Mouse (Mus musculus): Measurements from ENCODE around the gene Scg5. TPM values are rescaled to one million over a fixed set of nuclear protein-coding genes. Genes with fewer than 3 reads are reported as not detected.

Gene Scg5
- polyA plus RNA-seq, 1 experiment from 2014 or later, result 17.5 TPM

DNA sequence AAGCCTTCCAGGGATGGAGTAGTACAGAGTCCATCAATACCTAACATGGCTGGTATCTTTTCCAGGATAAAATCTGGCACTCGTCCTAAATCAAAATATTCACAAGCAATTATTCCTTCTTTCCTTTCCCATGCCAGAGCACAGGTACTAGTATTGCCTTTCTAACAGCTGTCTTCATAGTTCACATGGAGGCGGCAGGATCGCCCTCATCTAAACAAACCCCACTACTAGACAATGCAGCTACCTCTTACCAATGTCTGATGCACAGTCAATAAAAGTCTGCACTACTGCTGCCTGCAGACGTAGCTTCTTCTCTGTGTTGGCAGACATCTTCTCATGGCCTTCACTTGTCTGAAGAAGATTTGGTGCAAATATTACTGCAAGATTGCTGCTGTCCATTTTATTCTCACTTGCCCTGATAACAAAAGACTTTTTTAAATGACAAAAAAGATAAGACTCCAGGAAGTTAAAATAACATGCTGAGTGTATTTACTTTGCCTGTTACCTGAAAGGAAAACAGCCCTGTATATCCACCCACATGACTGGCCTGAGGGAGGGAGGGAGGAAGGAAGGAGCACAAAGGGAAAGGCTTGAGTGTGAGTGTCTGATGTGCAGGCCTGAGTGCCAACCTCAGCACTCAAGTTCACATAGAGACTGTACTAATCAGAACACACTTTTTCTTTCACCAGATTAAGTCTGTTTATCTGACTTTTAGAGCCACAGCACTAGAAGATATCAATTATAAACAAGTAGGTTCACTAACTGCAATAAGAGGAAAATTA lies 12.9 kb upstream of the Scg5 start:
- Histone ChIP-seq H3K9me3 (ENCODE audit: control insufficient read depth, low read length) (no peaks in the 10 kb centered on the region), H3K4me3 (ENCODE audit: low read depth, low read length) (no peak overlapping the region), H3K27ac (ENCODE audit: low read depth) (no peak overlapping the region), H3K4me1 (replicated peaks; ENCODE audit: control insufficient read depth, insufficient read depth, low read length) (peaks cover 16% of the 10 kb centered on the region), H3K9ac (ENCODE audit: low read length) (no peak overlapping the region), H3K4me2 (ENCODE audit: low read length) (no peak overlapping the region), H3K27me3 (replicated peaks; ENCODE audit: control insufficient read depth, insufficient read depth, low read length) (no peaks in the 10 kb centered on the region), H3K36me3 (ENCODE audit: control insufficient read depth, insufficient read depth, low read length) (peaks cover 73% of the 10 kb centered on the region)
- WGBS, result 84% methylated on average over 4 of the region's 4 CpGs
- DNase-seq (ENCODE audit: low spot score) (no peak), ATAC-seq (replicated peaks; ENCODE audit: low FRiP score, low TSS enrichment, low read depth) (no peak)

DNA sequence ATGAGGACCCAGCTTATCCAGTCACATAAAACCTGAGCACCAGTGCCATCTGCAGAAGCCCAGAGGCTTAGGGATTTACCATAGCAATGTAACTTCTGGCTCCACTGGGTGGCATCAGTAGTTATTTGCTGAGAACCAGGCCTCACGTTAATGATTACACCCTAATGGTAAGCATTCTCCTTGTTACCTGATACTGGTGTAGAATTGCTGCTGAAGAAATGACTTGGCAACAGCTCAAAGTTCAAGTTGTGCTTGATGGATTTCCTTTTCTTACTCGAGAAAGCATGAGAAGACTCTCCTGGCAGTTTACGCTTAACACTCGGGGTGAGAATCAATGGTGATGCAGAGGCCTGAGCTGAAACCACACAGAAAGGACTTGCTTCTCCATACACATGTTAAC lies 10.6 kb upstream of the Scg5 start:
- Histone ChIP-seq H3K27me3 (replicated peaks; ENCODE audit: control insufficient read depth, insufficient read depth, low read length) (no peaks in the 10 kb centered on the region), H3K4me2 (ENCODE audit: low read length) (no peak overlapping the region), H3K9ac (ENCODE audit: low read length) (no peak overlapping the region), H3K36me3 (ENCODE audit: control insufficient read depth, insufficient read depth, low read length) (peaks cover 88% of the 10 kb centered on the region), H3K4me1 (replicated peaks; ENCODE audit: control insufficient read depth, insufficient read depth, low read length) (no peaks in the 10 kb centered on the region), H3K4me3 (ENCODE audit: low read depth, low read length) (no peak overlapping the region), H3K27ac (ENCODE audit: low read depth) (no peak overlapping the region), H3K9me3 (ENCODE audit: control insufficient read depth, low read length) (no peaks in the 10 kb centered on the region)
- 52% methylated on average over 4 of the region's 4 CpGs for WGBS
- peak; percentile 50 for DNase-seq (ENCODE audit: low spot score)
- peak; percentile 82 for ATAC-seq (replicated peaks; ENCODE audit: low FRiP score, low TSS enrichment, low read depth)

DNA sequence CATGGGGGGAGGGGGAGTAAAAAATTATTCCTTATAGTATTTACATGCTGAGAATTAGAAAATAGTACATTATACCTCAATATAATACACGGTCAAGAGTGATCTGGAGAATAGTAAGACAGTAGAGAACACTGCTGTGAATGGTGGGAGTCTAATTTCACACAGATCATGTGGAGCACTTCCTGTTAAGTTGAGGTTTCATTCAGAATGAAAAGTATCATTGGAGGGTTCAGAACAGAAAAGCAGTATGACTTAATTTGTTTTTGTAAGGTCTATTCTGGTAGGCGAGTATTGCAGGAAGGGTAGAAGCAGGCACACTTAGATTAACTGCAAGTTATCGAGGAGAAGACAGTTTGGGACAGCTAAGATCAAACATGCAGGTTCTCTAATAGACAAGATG lies 6.3 kb upstream of the Scg5 start:
- Histone ChIP-seq H3K9ac (ENCODE audit: low read length) (no peak overlapping the region), H3K4me2 (ENCODE audit: low read length) (no peak overlapping the region), H3K27me3 (replicated peaks; ENCODE audit: control insufficient read depth, insufficient read depth, low read length) (no peaks in the 10 kb centered on the region), H3K27ac (ENCODE audit: low read depth) (no peak overlapping the region), H3K4me3 (ENCODE audit: low read depth, low read length) (no peak overlapping the region), H3K4me1 (replicated peaks; ENCODE audit: control insufficient read depth, insufficient read depth, low read length) (no peaks in the 10 kb centered on the region), H3K36me3 (ENCODE audit: control insufficient read depth, insufficient read depth, low read length) (peaks cover 83% of the 10 kb centered on the region), H3K9me3 (ENCODE audit: control insufficient read depth, low read length) (no peaks in the 10 kb centered on the region)
- ATAC-seq (replicated peaks; ENCODE audit: low FRiP score, low TSS enrichment, low read depth), result no peak
- no peak for DNase-seq (ENCODE audit: low spot score)
- WGBS, result 88% methylated on average over 3 of the region's 3 CpGs

DNA sequence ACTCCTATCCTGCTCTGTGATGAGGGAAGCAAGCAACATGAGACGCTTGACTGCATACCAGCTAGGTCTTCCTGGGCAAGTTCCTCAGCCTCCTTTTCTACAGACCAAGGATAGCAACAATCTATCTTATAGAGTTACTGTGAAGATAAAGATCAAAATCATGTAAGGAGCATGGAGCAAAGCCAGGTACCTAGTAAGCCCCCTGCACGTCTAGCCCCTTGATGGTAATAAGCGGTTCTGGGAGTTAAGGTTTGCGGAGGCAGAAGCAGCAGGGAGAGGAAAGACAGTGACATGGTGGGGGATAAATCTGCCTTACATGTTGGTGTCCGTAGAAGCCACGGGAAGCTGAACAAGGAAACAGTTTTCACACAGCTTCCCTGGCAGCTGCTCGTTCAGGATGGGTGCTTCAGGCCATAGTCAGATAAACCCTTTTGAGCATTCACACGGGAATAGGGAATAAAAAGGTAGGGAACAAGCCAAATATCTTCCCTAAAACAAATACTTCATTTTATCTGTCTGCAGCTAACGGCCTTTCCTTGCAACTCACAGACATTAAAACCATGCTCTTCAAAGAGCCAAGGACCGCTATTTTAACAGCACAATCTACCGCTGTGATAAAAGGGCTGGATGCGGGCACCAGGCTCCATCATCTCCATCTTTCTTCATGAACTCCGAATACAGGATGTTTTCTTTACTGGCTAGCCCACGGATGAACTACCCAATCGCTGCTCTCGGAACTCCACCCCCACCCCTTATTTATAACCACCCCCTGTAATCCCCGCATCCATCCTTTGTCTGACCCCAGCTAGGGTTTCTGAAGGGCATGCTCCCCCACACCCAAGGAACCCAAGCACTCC lies 607 bp downstream of the Scg5 start:
- ATAC-seq (replicated peaks; ENCODE audit: low FRiP score, low TSS enrichment, low read depth) (peak; percentile 70), DNase-seq (ENCODE audit: low spot score) (peak; percentile 46)
- H3K4me2 ChIP-seq (ENCODE audit: low read length), result peak overlapping the region; percentile 37
- WGBS, result 16% methylated on average over 17 of the region's 17 CpGs
- no peaks in the 10 kb centered on the region for H3K27me3 ChIP-seq (replicated peaks; ENCODE audit: control insufficient read depth, insufficient read depth, low read length)
- H3K9ac ChIP-seq (ENCODE audit: low read length), result no peak overlapping the region; the same call in 1 of the 2 replicates
- peak overlapping the region; percentile 17 for H3K4me3 ChIP-seq (ENCODE audit: low read depth, low read length)
- H3K9me3 ChIP-seq (ENCODE audit: control insufficient read depth, low read length), result no peaks in the 10 kb centered on the region
- H3K27ac ChIP-seq (ENCODE audit: low read depth), result no peak overlapping the region
- H3K4me1 ChIP-seq (replicated peaks; ENCODE audit: control insufficient read depth, insufficient read depth, low read length), result no peaks in the 10 kb centered on the region
- peaks cover 18% of the 10 kb centered on the region for H3K36me3 ChIP-seq (ENCODE audit: control insufficient read depth, insufficient read depth, low read length)

DNA sequence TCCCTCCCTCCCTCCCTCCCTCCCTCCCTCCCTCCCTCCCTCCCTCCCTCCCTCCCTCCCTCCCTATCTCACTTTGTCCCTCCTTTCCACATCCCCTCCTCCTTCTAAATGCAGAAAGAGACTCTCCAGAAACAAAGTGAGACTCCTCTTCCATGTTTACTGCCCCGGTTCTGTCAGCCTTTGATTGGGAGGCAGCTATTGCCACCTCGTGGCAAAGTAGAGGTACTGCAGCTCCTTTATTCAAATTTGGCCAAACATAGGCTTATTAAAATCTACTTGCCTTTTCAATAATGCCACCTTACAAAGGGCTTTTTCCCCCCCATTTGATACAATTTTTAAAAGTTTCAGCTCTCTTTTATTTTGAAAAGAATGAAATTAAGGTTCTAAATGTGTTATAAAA lies 5.0 kb downstream of the Scg5 start:
- Histone ChIP-seq H3K4me1 (replicated peaks; ENCODE audit: control insufficient read depth, insufficient read depth, low read length) (no peaks in the 10 kb centered on the region), H3K4me3 (ENCODE audit: low read depth, low read length) (no peak overlapping the region), H3K4me2 (ENCODE audit: low read length) (no peak overlapping the region), H3K27me3 (replicated peaks; ENCODE audit: control insufficient read depth, insufficient read depth, low read length) (no peaks in the 10 kb centered on the region), H3K9ac (ENCODE audit: low read length) (no peak overlapping the region), H3K9me3 (ENCODE audit: control insufficient read depth, low read length) (no peaks in the 10 kb centered on the region), H3K27ac (ENCODE audit: low read depth) (no peak overlapping the region), H3K36me3 (ENCODE audit: control insufficient read depth, insufficient read depth, low read length) (no peaks in the 10 kb centered on the region)
- 0% methylated on average over 2 of the region's 2 CpGs for WGBS
- DNase-seq (ENCODE audit: low spot score) (peak; percentile 52), ATAC-seq (replicated peaks; ENCODE audit: low FRiP score, low TSS enrichment, low read depth) (no peak)

DNA sequence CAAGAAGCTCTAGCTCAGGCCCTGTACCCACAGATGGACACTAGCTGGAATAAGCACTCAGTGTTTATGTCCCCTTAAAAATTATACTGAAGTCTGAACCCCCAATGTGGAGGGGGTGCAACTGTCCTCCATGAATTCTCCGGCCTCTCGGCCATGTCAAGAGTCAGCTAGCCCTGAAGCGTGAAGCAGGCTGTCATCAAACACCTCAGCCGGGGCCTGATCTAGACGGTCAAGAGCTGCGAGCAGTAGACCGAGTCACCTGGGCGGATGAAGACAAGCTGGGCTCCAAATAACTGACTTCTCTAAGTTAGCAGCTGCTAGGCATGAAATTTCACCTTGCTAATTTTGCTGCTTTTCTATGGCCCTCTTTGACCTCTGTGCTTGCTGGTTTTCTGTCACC lies 6.6 kb downstream of the Scg5 start:
- Histone ChIP-seq H3K36me3 (ENCODE audit: control insufficient read depth, insufficient read depth, low read length) (no peaks in the 10 kb centered on the region), H3K9me3 (ENCODE audit: control insufficient read depth, low read length) (no peaks in the 10 kb centered on the region), H3K4me1 (replicated peaks; ENCODE audit: control insufficient read depth, insufficient read depth, low read length) (no peaks in the 10 kb centered on the region), H3K27ac (ENCODE audit: low read depth) (no peak overlapping the region), H3K4me3 (ENCODE audit: low read depth, low read length) (no peak overlapping the region), H3K4me2 (ENCODE audit: low read length) (no peak overlapping the region), H3K27me3 (replicated peaks; ENCODE audit: control insufficient read depth, insufficient read depth, low read length) (no peaks in the 10 kb centered on the region), H3K9ac (ENCODE audit: low read length) (no peak overlapping the region)
- peak; percentile 44 for DNase-seq (ENCODE audit: low spot score)
- 94% methylated on average over 8 of the region's 8 CpGs for WGBS
- ATAC-seq (replicated peaks; ENCODE audit: low FRiP score, low TSS enrichment, low read depth), result no peak

DNA sequence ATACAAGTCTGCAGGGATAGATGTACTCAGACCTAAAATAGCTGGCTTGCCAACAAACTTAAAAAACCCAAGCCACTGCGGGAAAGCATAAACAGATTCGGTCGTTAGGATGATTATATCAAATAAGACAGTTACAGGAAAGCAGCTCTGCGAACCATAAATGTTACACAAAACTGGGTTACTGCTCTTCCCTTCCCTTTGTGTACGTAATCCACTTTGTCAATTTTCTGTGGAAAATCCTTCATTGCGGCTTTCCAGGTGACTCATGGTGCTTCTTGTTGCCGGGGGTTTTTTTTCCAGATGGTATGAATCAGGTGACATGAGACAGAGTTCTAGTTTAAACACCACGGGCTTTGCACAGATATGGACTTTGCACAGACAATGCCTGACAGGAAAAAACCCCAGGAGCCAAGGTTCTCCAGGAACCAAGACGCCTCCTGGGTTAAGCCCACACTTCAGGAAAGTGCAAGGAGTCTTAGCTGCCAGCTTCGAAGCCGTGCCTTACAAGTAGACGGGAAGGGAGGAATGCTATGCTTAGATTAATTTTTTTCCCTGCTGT lies 7.7 kb downstream of the Scg5 start:
- ATAC-seq (replicated peaks; ENCODE audit: low FRiP score, low TSS enrichment, low read depth), result peak; percentile 63; the same call in 1 of the 2 replicates
- Histone ChIP-seq H3K4me1 (replicated peaks; ENCODE audit: control insufficient read depth, insufficient read depth, low read length) (no peaks in the 10 kb centered on the region), H3K4me2 (ENCODE audit: low read length) (no peak overlapping the region), H3K27ac (ENCODE audit: low read depth) (peak overlapping the region; percentile 36; the same call in 1 of the 2 replicates), H3K4me3 (ENCODE audit: low read depth, low read length) (no peak overlapping the region), H3K9me3 (ENCODE audit: control insufficient read depth, low read length) (no peaks in the 10 kb centered on the region), H3K9ac (ENCODE audit: low read length) (no peak overlapping the region), H3K27me3 (replicated peaks; ENCODE audit: control insufficient read depth, insufficient read depth, low read length) (no peaks in the 10 kb centered on the region), H3K36me3 (ENCODE audit: control insufficient read depth, insufficient read depth, low read length) (no peaks in the 10 kb centered on the region)
- WGBS, result 36% methylated on average over 12 of the region's 12 CpGs
- peak; percentile 52 for DNase-seq (ENCODE audit: low spot score)

DNA sequence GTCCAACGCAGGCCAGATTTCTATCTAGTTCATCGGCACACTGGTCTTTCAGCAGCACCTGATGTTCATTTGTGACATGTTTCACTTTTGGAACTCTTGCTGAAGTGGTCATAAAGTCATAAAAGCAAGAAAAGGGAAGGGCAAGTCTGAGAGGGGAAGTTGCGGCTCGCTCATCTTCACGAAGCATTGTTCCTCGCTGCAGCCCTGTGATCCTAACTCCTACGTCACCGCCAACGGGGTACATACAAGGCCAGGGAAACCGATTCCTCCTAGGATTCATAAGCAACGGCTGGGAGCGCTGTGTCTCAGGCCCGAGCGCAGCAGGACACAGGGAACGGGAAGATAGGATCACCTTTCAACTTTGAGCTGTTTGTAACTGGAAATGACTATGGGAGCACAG lies 8.8 kb downstream of the Scg5 start:
- H3K27ac ChIP-seq (ENCODE audit: low read depth), result no peak overlapping the region
- H3K4me1 ChIP-seq (replicated peaks; ENCODE audit: control insufficient read depth, insufficient read depth, low read length), result no peaks in the 10 kb centered on the region
- H3K4me2 ChIP-seq (ENCODE audit: low read length), result no peak overlapping the region
- H3K9ac ChIP-seq (ENCODE audit: low read length), result no peak overlapping the region
- no peaks in the 10 kb centered on the region for H3K27me3 ChIP-seq (replicated peaks; ENCODE audit: control insufficient read depth, insufficient read depth, low read length)
- no peaks in the 10 kb centered on the region for H3K9me3 ChIP-seq (ENCODE audit: control insufficient read depth, low read length)
- no peak overlapping the region for H3K4me3 ChIP-seq (ENCODE audit: low read depth, low read length)
- H3K36me3 ChIP-seq (ENCODE audit: control insufficient read depth, insufficient read depth, low read length), result no peaks in the 10 kb centered on the region
- WGBS, result 86% methylated on average over 15 of the region's 15 CpGs
- ATAC-seq (replicated peaks; ENCODE audit: low FRiP score, low TSS enrichment, low read depth) (no peak), DNase-seq (ENCODE audit: low spot score) (peak; percentile 42)

Data from intestine, embryonic 14.5 days (tissue).